Mouse (Mus musculus) erythroblast, embryonic 14.5 days (primary cell): ENCODE results near the gene Slc1a2. TPM values are rescaled to one million over a fixed set of nuclear protein-coding genes. Genes with fewer than 3 reads are reported as not detected.

ENCODE experiments used
- H3K27me3 ChIP-seq: 2 replicates; pipeline ENCODE4 v1.6.1; 2012; ENCODE audit warnings: inconsistent platforms; ENCODE audit not compliant: control insufficient read depth
- H3K36me3 ChIP-seq: 2 replicates; pipeline ENCODE4 v1.6.1; 2012; ENCODE audit warnings: mild to moderate bottlenecking, inconsistent platforms; ENCODE audit not compliant: control insufficient read depth
- H3K4me1 ChIP-seq: 2 replicates; pipeline ENCODE4 v1.6.1; 2012; ENCODE audit warnings: inconsistent platforms; ENCODE audit not compliant: control insufficient read depth
- H3K4me3 ChIP-seq: replicated peaks from 2 replicates; pipeline ENCODE3; 2012; ENCODE audit warnings: moderate library complexity, mild to moderate bottlenecking, inconsistent platforms
- H3K9me3 ChIP-seq: 2 replicates; pipeline ENCODE4 v1.6.1; 2012; ENCODE audit warnings: low read length, inconsistent platforms, mixed read lengths; ENCODE audit not compliant: control insufficient read depth
- GATA1 ChIP-seq: IDR thresholded peaks from 2 replicates; pipeline ENCODE4 v1.6.1; 2012; ENCODE audit warnings: low read length, inconsistent platforms, mixed read lengths
- TAL1 ChIP-seq: IDR thresholded peaks from 3 replicates; pipeline ENCODE4 v1.6.1; 2012; ENCODE audit warnings: low read length, inconsistent platforms, mixed read lengths
- polyA plus RNA-seq: library from polyadenylated mRNA; stranded (reverse); fragments of >175 nt; gene quantifications from 2 replicates; pipeline ENCODE4 v1.2.3, GENCODE M21; 2012

The Slc1a2 gene
- polyA plus RNA-seq, 1 experiment, result not detected

DNA sequence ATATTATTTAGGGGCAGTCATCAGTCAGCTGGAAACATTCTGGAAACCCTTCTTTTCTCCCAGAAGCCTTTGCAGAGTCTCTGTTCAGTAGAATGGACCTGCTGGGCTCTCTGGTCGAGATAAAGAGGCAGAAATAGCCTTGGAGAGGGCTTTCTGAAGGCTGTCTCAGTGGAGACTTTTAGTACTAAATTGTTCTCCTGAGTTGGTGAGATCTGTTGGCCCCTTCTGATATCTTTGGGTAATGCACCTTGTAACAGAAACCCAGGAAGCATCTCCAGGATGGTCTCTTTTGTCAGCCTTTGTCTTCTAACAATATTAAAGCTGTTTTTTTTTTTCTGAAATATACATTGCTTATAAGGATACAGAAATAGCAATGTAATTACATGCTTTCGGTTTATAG, 2.6 kb downstream of the Slc1a2 start:
- Histone ChIP-seq H3K36me3 (no peaks in the 10 kb centered on the region), H3K27me3 (peaks cover 40% of the 10 kb centered on the region), H3K4me3 (no peak overlapping the region), H3K4me1 (no peaks in the 10 kb centered on the region), H3K9me3 (no peaks in the 10 kb centered on the region)
- TF ChIP-seq GATA1, result no peak
- TF ChIP-seq TAL1, result no peak

DNA sequence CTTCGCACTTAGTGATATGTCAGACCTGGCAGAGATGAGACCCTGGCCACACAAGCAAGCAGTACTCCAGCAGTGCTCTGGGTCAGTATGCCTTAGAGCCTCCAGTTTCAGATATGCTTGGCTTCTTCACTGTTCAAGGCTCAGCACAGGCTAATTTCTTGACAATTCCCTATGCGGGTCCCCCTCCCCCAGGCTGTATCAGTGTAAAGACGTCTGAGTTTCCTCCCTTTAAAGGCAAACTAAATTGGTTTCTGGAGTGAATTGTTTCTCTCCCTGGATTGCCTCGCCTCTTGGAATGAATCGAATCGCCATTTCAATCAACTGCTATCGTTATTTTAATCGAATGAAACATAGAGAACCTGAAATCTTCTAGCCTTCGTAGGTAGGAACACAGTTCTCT, 4.5 kb downstream of the Slc1a2 start:
- Histone ChIP-seq H3K27me3 (peaks cover 29% of the 10 kb centered on the region), H3K36me3 (no peaks in the 10 kb centered on the region), H3K4me1 (no peaks in the 10 kb centered on the region), H3K4me3 (no peak overlapping the region), H3K9me3 (no peaks in the 10 kb centered on the region)
- TF ChIP-seq GATA1, result no peak
- TF ChIP-seq TAL1, result no peak

DNA sequence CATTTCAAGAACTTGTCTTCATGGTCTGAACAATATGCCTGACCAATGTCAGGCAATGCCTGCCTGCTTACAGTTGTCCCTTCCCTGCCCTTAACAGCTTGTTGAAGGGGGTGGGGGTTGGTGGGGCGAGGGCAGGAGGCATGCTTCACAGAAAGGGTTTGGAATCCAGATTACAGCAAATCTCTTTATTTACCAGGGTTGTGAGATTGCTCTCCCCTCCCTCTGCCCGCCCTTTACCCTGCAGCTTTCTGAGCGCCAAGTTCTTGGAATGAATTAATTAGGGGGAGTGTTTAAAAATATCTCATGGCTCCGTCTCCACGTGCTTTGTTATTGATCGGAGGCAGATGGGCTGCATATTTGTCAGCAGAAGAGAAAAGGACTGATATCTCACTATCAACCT, 4.9 kb downstream of the Slc1a2 start:
- H3K36me3 ChIP-seq, result no peaks in the 10 kb centered on the region
- H3K9me3 ChIP-seq, result no peaks in the 10 kb centered on the region
- no peak overlapping the region for H3K4me3 ChIP-seq
- H3K27me3 ChIP-seq, result peaks cover 24% of the 10 kb centered on the region
- no peaks in the 10 kb centered on the region for H3K4me1 ChIP-seq
- TF ChIP-seq TAL1 (no peak), GATA1 (no peak)

DNA sequence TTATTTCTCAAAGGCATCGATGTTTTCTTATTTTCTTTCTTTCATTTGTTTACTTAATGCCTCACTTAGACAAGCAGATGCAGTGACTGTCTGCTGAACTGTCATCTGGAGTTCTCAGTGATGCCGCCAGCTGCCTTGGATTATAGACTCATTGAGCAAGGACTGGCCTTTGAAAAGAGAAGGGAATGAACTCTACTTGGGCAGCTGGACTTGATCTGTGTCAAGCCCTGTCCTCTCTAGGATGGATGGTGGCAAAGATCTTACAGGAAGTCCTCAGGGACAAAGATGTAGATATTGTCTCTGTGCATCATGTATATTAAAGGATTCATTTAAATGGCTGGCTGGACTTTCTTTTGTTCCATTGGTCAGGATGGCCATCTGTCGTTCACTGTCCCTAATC, 5.4 kb downstream of the Slc1a2 start:
- Histone ChIP-seq H3K9me3 (no peaks in the 10 kb centered on the region), H3K4me1 (no peaks in the 10 kb centered on the region), H3K4me3 (no peak overlapping the region), H3K36me3 (no peaks in the 10 kb centered on the region), H3K27me3 (peaks cover 19% of the 10 kb centered on the region)
- TF ChIP-seq TAL1 (no peak), GATA1 (no peak)

DNA sequence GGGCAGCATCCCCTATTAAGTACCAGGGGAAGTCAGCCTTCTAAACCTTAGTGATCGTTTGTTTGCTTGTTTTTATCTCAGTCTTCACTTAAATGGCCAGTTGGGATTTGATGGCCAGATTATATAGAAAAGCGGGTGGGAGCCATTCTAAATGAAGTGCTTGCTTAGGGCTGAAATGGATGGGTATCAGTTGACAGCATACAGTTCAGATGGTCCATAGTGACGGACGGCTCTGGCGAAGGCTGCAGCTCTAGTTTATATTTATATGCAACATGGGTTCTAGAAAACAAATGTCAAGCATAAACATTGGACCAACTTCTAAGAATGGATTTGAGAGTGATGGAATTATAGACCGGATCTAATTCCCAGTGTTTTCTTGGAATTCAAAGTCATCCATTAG, 9.5 kb downstream of the Slc1a2 start:
- Histone ChIP-seq H3K9me3 (no peaks in the 10 kb centered on the region), H3K27me3 (no peaks in the 10 kb centered on the region), H3K4me1 (no peaks in the 10 kb centered on the region), H3K36me3 (no peaks in the 10 kb centered on the region), H3K4me3 (no peak overlapping the region)
- no peak for TF ChIP-seq TAL1
- no peak for TF ChIP-seq GATA1

DNA sequence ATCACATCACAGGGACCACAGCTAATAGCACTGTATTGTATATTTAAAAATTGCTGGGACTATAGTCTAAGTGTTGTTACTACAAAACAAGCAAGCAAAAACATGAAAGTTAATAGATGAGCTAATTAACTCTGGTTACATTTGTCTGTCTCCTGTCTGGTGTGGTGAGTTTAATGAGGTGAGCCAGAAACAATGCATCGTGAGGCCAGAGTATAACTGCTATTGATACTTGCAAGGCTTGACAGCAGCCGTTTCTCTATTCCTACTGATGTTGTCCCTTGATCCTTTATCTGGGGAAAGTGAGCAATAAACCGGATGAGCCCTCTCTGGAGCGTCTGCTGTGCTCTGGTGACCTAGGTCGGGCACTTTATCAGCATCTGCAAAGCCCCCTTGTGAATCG, 11.1 kb downstream of the Slc1a2 start:
- Histone ChIP-seq H3K36me3 (no peaks in the 10 kb centered on the region), H3K27me3 (no peaks in the 10 kb centered on the region)

DNA sequence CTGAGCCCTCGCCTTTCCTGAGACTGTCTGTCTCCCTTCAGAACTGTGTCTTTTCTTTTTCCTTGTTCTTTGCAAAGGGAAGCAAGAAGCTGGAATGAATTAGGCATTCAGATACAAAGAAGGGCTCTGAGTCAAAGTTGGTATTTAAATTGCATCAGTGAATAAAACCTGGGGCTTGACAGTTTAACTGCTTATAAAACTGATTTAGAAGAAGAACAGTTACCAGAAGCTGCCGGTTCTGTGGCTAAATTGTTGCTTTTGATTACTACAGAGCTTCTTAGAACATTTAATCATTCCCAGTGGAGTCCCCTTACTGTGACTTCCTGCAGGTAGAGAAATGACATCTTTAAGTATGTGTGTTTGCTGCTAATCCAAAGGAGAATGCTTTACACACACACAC, 16.1 kb downstream of the Slc1a2 start:
- H3K4me1 ChIP-seq, result no peaks in the 10 kb centered on the region
- H3K9me3 ChIP-seq, result no peaks in the 10 kb centered on the region
- no peak overlapping the region for H3K4me3 ChIP-seq
- no peaks in the 10 kb centered on the region for H3K36me3 ChIP-seq
- no peak for TF ChIP-seq GATA1
- TF ChIP-seq TAL1, result no peak
- no peaks in the 10 kb centered on the region for H3K27me3 ChIP-seq

More for the DNA sequence above, 11.1 kb downstream of the Slc1a2 start:
- no peaks in the 10 kb centered on the region for H3K9me3 ChIP-seq
- no peak overlapping the region for H3K4me3 ChIP-seq
- no peaks in the 10 kb centered on the region for H3K4me1 ChIP-seq
- no peak for TF ChIP-seq TAL1
- no peak for TF ChIP-seq GATA1

DNA sequence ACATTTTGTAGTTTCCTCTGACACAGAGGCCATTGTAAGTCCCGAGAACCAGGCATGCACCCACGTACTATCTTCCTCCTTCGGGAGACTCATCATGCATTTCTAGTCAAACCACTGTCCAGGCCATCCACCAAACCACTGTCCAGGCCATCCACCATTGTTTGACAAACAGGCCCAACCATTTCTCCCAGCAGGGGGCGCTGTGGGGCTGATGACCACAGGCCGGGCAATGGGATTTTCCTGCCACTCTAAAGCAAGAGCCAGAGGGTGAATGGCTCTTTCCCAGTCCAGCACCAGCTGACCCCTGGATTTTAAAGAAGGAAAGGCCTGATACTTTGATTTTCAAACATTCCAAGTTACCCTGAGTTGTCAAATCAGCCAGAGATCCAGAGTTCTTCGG, 16.8 kb downstream of the Slc1a2 start:
- Histone ChIP-seq H3K9me3 (no peaks in the 10 kb centered on the region), H3K4me3 (no peak overlapping the region), H3K27me3 (no peaks in the 10 kb centered on the region), H3K4me1 (no peaks in the 10 kb centered on the region), H3K36me3 (no peaks in the 10 kb centered on the region)
- TF ChIP-seq TAL1 (no peak), GATA1 (no peak)

DNA sequence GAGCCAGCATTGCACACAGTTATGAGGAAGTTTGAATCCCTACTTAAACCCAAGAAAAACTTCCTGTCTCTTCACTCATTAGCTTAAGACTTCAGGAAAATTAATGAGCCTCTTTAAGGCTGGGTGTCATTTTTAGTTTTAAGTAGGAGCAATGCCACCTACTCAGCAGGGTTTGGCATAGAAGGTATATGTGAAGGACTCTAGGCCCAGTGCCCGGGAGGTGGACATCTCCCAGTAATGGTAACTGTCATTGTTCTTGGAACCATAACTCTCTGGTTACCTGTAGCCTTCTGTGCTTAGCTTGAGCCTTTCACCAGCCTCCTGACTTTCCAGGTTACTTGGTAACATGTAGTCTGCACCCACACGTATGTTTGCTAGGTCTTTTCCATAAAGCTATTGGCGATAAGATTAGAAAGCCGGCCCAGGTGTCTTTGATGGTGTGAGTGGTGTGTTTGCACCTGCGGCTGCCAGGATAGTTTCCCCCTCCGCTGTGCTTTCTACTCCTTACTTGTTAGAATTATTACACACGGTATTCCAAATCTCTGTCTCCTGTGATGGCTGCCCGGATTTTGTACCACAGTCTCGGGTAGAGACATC, 18.4 kb downstream of the Slc1a2 start:
- Histone ChIP-seq H3K36me3 (no peaks in the 10 kb centered on the region), H3K9me3 (no peaks in the 10 kb centered on the region), H3K4me1 (no peaks in the 10 kb centered on the region), H3K4me3 (no peak overlapping the region), H3K27me3 (no peaks in the 10 kb centered on the region)
- no peak for TF ChIP-seq GATA1

DNA sequence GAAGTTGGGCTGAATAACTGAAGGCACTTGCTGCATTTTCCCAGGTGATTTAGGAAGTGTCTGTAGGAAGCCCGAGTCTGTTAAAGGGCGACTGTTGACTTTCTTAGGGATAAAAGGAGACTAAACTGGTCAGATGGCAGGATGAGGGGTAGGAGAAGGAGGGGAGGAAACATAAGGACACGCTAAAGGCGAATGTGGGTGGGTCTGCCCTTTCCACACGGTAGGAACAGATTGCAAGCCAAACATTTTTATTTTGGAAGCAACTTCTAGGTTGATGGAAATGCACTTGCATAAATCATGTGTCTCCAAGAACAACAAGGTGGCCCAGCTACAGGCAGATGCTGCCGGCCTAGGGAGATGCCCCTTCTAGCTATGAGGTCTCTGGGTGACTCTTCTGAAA, 18.9 kb downstream of the Slc1a2 start:
- TF ChIP-seq GATA1, result no peak
- no peak for TF ChIP-seq TAL1
- H3K4me1 ChIP-seq, result no peaks in the 10 kb centered on the region
- H3K9me3 ChIP-seq, result no peaks in the 10 kb centered on the region

More for the DNA sequence above, 18.9 kb downstream of the Slc1a2 start:
- Histone ChIP-seq H3K4me3 (no peak overlapping the region), H3K27me3 (no peaks in the 10 kb centered on the region), H3K36me3 (no peaks in the 10 kb centered on the region)
